Mouse (Mus musculus) stomach, postnatal 0 days (tissue): Measurements from ENCODE around the gene Sspn. TPM values are rescaled to one million over a fixed set of nuclear protein-coding genes. Genes with fewer than 3 reads are reported as not detected.

Experiments used
- ATAC-seq: fragments of 200-750 bp; cut with Nextera tagmentation; 2 replicates; pipeline ENCODE4 v1.8.0; 2017; ENCODE audit not compliant: low FRiP score, low TSS enrichment
- DNase-seq: peaks from one replicate; pipeline ENCODE4 v3.0.0-alpha.2; 2016; ENCODE audit warnings: low spot score
- H3K27ac ChIP-seq: fragments of 300-500 bp; sonication (generic); replicated peaks from 2 replicates; pipeline ENCODE4 v1.5.1; 2014; ENCODE audit warnings: mild to moderate bottlenecking, control low read depth
- H3K27me3 ChIP-seq: fragments of 300-500 bp; sonication (generic); 2 replicates; pipeline ENCODE4 v1.6.1; 2014; ENCODE audit warnings: low read length; ENCODE audit not compliant: control insufficient read depth, insufficient read depth
- H3K36me3 ChIP-seq: fragments of 300-500 bp; sonication (generic); 2 replicates; pipeline ENCODE4 v1.6.1; 2014; ENCODE audit warnings: low read length, mixed read lengths; ENCODE audit not compliant: control insufficient read depth, insufficient read depth
- H3K4me1 ChIP-seq: fragments of 300-500 bp; sonication (generic); replicated peaks from 2 replicates; pipeline ENCODE4 v1.6.1; 2014; ENCODE audit warnings: antibody characterized with exemption; ENCODE audit not compliant: control insufficient read depth, insufficient read depth
- H3K4me2 ChIP-seq: fragments of 300-500 bp; sonication (generic); replicated peaks from 2 replicates; pipeline ENCODE4 v1.6.1; 2014; ENCODE audit warnings: low read depth, mild to moderate bottlenecking, control low read depth, moderate library complexity
- H3K4me3 ChIP-seq: fragments of 300-500 bp; sonication (generic); 2 replicates; pipeline ENCODE4 v1.5.1; 2014; ENCODE audit warnings: low read depth, low read length, control low read depth
- H3K9ac ChIP-seq: fragments of 300-500 bp; sonication (generic); 2 replicates; pipeline ENCODE4 v1.6.1; 2014; ENCODE audit warnings: mild to moderate bottlenecking, low read length, control low read depth, mixed read lengths
- H3K9me3 ChIP-seq: fragments of 300-500 bp; sonication (generic); 2 replicates; pipeline ENCODE4 v1.6.1; 2016; ENCODE audit warnings: low read length; ENCODE audit not compliant: control insufficient read depth
- CTCF ChIP-seq: IDR thresholded peaks from 2 replicates; pipeline ENCODE4 v1.5.1; 2016; ENCODE audit warnings: antibody characterized with exemption, low read depth, mild to moderate bottlenecking, moderate library complexity
- EP300 ChIP-seq: optimal IDR thresholded peaks from 2 replicates; pipeline ENCODE3; 2016; ENCODE audit warnings: antibody characterized with exemption
- WGBS: fragments of 180-500 bp; shearing (Covaris S2); extraction: QIAGEN DNeasy Blood & Tissue Kit; methylation state at CpG from one replicate; pipeline ENCODE4 v1.1.7; 2014; 5-methylcytosine and 5-hydroxymethylcytosine counted together
- polyA plus RNA-seq: library from polyadenylated mRNA; unstranded; fragments of >200 nt; fragmentation: Nextera tagmentation; extraction: Ambion mirVana; gene quantifications from 2 replicates; pipeline ENCODE4 v1.2.1, GENCODE M21; 2015

Gene Sspn
- polyA plus RNA-seq, 1 experiment from 2014 or later: 8.0 TPM

GRCm38 (mm10) chr6:145963966-145964365, 32.5 kb downstream of the Sspn start:
- TF ChIP-seq EP300: no peak
- TF ChIP-seq CTCF: no peak
- ATAC-seq (no peak), DNase-seq (no peak)
- 89% methylated on average over 13 of the region's 13 CpGs for WGBS
- no peak overlapping the region for H3K27ac ChIP-seq
- no peaks in the 10 kb centered on the region for H3K27me3 ChIP-seq
- H3K4me2 ChIP-seq: no peak overlapping the region
- no peak overlapping the region for H3K4me3 ChIP-seq
- H3K9ac ChIP-seq: no peak overlapping the region
- no peaks in the 10 kb centered on the region for H3K4me1 ChIP-seq
- no peaks in the 10 kb centered on the region for H3K36me3 ChIP-seq
- no peaks in the 10 kb centered on the region for H3K9me3 ChIP-seq

DNA sequence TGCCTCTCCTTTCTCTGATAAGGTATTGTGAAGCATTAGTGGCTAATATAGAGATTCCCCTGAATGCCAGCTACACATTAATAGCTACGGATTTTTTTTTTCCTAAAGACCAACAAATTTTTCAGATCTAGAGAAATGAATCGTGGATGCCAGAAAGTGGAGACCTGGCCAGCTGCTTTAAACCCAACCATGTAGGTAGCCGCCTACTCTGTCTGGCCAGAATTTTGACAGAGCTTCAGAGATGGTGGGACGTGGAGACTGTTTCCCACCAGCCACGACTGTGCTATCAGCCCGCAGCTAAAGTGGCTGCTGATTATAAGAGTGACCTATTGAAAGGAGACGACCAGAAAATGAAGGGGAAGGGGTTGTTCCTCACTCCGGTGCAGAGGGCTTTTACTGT, 36.3 kb downstream of the Sspn start:
- ATAC-seq (no peak), DNase-seq (no peak)
- no peak overlapping the region for H3K4me2 ChIP-seq
- WGBS: 60% methylated on average over 8 of the region's 8 CpGs
- H3K4me3 ChIP-seq: no peak overlapping the region
- no peaks in the 10 kb centered on the region for H3K4me1 ChIP-seq
- no peaks in the 10 kb centered on the region for H3K27me3 ChIP-seq
- no peaks in the 10 kb centered on the region for H3K36me3 ChIP-seq
- no peak overlapping the region for H3K9ac ChIP-seq
- TF ChIP-seq EP300 (no peak), CTCF (no peak)
- H3K27ac ChIP-seq: peak overlapping the region; percentile 35
- no peaks in the 10 kb centered on the region for H3K9me3 ChIP-seq

DNA sequence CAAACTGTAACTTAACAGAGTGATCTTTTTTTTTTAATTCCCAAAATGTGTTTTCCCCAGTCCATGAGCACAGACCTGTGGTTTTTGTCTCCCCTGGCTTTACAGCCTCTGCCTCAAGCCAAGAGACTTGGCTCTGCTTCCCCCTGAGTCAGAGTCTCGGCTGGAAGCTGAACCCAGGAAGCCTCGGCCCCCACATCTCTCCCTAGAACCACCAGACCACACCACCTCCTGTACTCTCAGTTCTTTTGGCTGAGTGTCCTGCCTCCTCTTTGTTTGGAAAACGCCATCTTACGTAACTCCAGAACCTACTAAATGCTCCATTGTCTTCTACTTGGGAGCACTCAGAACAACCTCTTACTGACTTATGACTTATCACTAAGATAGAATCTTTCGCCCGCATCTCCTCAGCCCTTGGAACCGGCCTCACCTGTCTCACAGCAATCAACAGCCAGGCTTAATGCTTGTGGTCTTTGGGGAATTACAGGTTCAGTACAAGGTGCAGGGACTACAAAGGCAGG, 36.9 kb downstream of the Sspn start:
- Histone ChIP-seq H3K9ac (no peak overlapping the region), H3K27me3 (no peaks in the 10 kb centered on the region), H3K4me3 (no peak overlapping the region), H3K36me3 (no peaks in the 10 kb centered on the region), H3K4me2 (no peak overlapping the region), H3K9me3 (no peaks in the 10 kb centered on the region), H3K4me1 (no peaks in the 10 kb centered on the region), H3K27ac (peak overlapping the region; percentile 35; the same call in 1 of the 2 replicates)
- 38% methylated on average over 7 of the region's 7 CpGs for WGBS
- peak; percentile 34 for DNase-seq
- peak; percentile 59; the same call in 1 of the 2 replicates for ATAC-seq
- no peak for TF ChIP-seq EP300
- TF ChIP-seq CTCF: no peak

DNA sequence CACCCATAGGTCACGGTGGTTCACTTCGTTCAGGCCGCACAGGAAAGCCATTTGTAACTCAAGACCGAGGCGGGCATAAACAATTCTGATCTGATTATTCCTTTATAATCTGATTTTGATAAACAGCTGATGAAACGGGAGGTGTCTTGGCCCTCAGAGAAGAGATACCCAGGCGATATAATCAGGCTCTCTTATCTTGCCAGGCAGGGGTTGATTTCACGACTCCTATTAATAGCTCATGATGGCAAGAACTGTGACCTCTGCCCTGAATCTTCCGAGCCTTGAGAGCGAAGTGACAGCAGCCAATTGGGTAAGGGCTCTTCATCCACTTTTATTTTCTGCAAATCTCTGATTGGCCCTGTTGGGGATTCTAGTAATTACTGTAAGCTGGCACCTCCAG, 37.4 kb downstream of the Sspn start:
- H3K27me3 ChIP-seq: no peaks in the 10 kb centered on the region
- ATAC-seq: no peak
- H3K4me3 ChIP-seq: no peak overlapping the region
- H3K9me3 ChIP-seq: no peaks in the 10 kb centered on the region
- H3K4me1 ChIP-seq: no peaks in the 10 kb centered on the region
- H3K4me2 ChIP-seq: no peak overlapping the region
- TF ChIP-seq CTCF (no peak), EP300 (no peak)
- no peak overlapping the region for H3K27ac ChIP-seq
- DNase-seq: no peak
- no peaks in the 10 kb centered on the region for H3K36me3 ChIP-seq
- no peak overlapping the region for H3K9ac ChIP-seq
- WGBS: 39% methylated on average over 10 of the region's 10 CpGs

DNA sequence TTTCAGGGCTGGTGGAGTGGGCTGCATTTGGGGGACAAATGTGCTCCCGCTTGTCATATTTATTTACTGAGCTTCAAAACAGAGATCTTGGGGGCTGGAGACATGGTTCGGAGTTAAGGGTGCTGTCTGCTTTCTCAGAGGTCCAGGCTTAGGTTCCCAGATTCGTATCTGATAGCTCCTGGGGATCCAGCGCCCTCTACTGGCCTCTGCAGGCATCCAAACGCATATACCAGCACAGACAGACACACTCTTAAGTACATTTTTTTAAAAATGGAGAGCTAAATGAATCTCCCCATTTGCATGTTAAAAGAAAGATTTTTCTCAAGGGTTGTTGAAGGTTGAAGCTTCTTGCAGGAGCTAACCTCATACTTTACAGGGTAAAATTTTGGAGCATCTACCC, 38.1 kb downstream of the Sspn start:
- Histone ChIP-seq H3K4me3 (no peak overlapping the region), H3K4me1 (no peaks in the 10 kb centered on the region), H3K27ac (no peak overlapping the region), H3K4me2 (no peak overlapping the region), H3K36me3 (no peaks in the 10 kb centered on the region), H3K9ac (no peak overlapping the region), H3K27me3 (no peaks in the 10 kb centered on the region), H3K9me3 (no peaks in the 10 kb centered on the region)
- DNase-seq (no peak), ATAC-seq (no peak)
- TF ChIP-seq EP300: no peak
- TF ChIP-seq CTCF: peak; percentile 41
- 86% methylated on average over 5 of the region's 5 CpGs for WGBS

DNA sequence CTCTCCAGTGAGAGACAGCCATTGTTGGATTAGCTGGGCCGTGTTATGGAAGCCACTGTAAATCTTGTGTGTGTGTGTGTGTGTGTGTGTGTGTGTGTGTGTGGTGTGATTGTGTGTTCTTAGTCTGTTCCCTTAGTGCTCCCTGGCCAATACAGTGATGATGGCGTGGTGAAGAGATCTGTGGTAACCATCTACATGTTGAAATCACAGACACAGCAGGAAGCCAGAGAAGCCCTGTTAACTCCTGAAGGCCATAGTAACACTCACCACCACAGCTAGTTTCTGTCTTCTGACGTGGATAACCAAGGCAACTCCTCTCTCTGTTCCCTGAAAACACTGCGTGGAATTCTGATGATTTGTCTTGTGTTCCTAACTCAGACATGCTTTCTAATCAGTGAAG, 40.7 kb downstream of the Sspn start:
- Histone ChIP-seq H3K27ac (no peak overlapping the region), H3K36me3 (no peaks in the 10 kb centered on the region), H3K9me3 (no peaks in the 10 kb centered on the region), H3K27me3 (no peaks in the 10 kb centered on the region), H3K4me1 (no peaks in the 10 kb centered on the region), H3K9ac (no peak overlapping the region), H3K4me2 (no peak overlapping the region), H3K4me3 (no peak overlapping the region)
- ATAC-seq: no peak
- WGBS: 85% methylated on average over 4 of the region's 4 CpGs
- TF ChIP-seq CTCF (no peak), EP300 (no peak)
- no peak for DNase-seq
